Mouse (Mus musculus) liver, adult 2 months (tissue): ENCODE results near the gene Toe1. TPM values are rescaled to one million over a fixed set of nuclear protein-coding genes. Genes with fewer than 3 reads are reported as not detected.

Source experiments
- DNase-seq: peaks from one replicate; pipeline ENCODE4 v3.0.0-alpha.2; 2011; ENCODE audit warnings: low read depth, low spot score; ENCODE audit errors: extremely low read depth
- H3K27ac ChIP-seq: fragments of 200-500 bp; replicated peaks from 2 replicates; pipeline ENCODE4 v1.5.1; 2012; ENCODE audit warnings: low read depth, mild to moderate bottlenecking, control low read depth, inconsistent platforms, low read length; ENCODE audit not compliant: insufficient read depth
- H3K27me3 ChIP-seq: fragments of 200-500 bp; 2 replicates; pipeline ENCODE4 v1.6.1; 2012; ENCODE audit warnings: mild to moderate bottlenecking, moderate library complexity, low read length, inconsistent platforms; ENCODE audit not compliant: control insufficient read depth, insufficient read depth
- H3K36me3 ChIP-seq: fragments of 200-500 bp; 2 replicates; pipeline ENCODE4 v1.6.1; 2012; ENCODE audit warnings: low read length, inconsistent platforms; ENCODE audit not compliant: control insufficient read depth, insufficient read depth
- H3K4me1 ChIP-seq: fragments of 200-500 bp; 2 replicates; pipeline ENCODE4 v1.6.1; 2011; ENCODE audit warnings: low read length; ENCODE audit not compliant: control insufficient read depth, insufficient read depth
- H3K4me3 ChIP-seq: fragments of 200-500 bp; 2 replicates; pipeline ENCODE4 v1.5.1; 2011; ENCODE audit warnings: low read depth, mild to moderate bottlenecking, control low read depth, low read length, moderate library complexity; ENCODE audit not compliant: insufficient read depth
- H3K79me2 ChIP-seq: fragments of 200-500 bp; 2 replicates; pipeline ENCODE4 v1.6.1; 2012; ENCODE audit warnings: inconsistent platforms, mild to moderate bottlenecking, low read length, moderate library complexity; ENCODE audit not compliant: control insufficient read depth, insufficient read depth
- H3K9ac ChIP-seq: fragments of 200-500 bp; 2 replicates; pipeline ENCODE4 v1.6.1; 2012; ENCODE audit warnings: low read depth, mild to moderate bottlenecking, control low read depth, inconsistent platforms, low read length
- CTCF ChIP-seq: fragments of 200-500 bp; IDR thresholded peaks from 2 replicates; pipeline ENCODE4 v1.5.1; 2011; ENCODE audit warnings: low read depth, low read length, control low read depth
- POLR2A ChIP-seq: fragments of 200-500 bp; IDR thresholded peaks from 2 replicates; pipeline ENCODE4 v1.6.1; 2011; ENCODE audit warnings: low read length, control low read depth; ENCODE audit not compliant: insufficient read depth; ENCODE audit errors: extremely low read depth
- WGBS: fragments of 180-500 bp; shearing (Covaris S2); methylation state at CpG from one replicate; pipeline ENCODE4 v1.1.7; 2018; 5-methylcytosine and 5-hydroxymethylcytosine counted together
- polyA plus RNA-seq: library from polyadenylated mRNA; depleted of rRNA; stranded (reverse); fragments of >200 nt; gene quantifications from 2 replicates; pipeline ENCODE4 v1.2.3, GENCODE M21; 2012
- total RNA-seq: library from RNA; depleted of rRNA; stranded (reverse); fragments of >200 nt; gene quantifications from 2 replicates; pipeline ENCODE4 v1.2.3, GENCODE M21; 2014

Gene Toe1
- total and polyA plus RNA-seq, 2 experiments, result 10.9 to 11.7 TPM

DNA sequence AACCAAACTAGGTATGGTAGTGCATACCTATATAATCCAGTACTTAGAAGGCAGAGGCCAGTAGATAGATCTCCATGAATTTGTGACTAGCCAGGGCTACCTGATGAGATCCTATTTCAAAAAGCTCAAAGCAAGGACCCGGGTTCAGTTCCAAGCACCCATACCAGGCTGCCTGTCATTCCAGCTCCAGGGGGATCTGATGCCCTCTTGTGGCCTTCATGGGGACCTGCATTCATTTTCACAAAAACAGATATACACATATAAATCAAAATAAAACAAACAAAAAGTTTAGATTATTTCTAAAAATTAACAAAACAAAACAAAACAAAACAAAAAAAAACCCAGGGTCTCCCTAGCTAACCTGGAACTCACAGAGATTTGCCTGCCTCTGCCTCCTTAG, 20.9 kb downstream of the Toe1 start:
- H3K79me2 ChIP-seq, result no peaks in the 10 kb centered on the region; the same call in 1 of the 2 replicates
- no peaks in the 10 kb centered on the region for H3K36me3 ChIP-seq
- H3K4me3 ChIP-seq, result no peak overlapping the region
- H3K27me3 ChIP-seq, result no peaks in the 10 kb centered on the region
- H3K4me1 ChIP-seq, result no peaks in the 10 kb centered on the region; the same call in 1 of the 2 replicates
- no peak overlapping the region for H3K27ac ChIP-seq
- H3K9ac ChIP-seq, result no peak overlapping the region
- WGBS, result 97% methylated on average over 1 of the region's 1 CpGs
- TF ChIP-seq POLR2A, result no peak
- peak; percentile 40 for TF ChIP-seq CTCF
- DNase-seq, result no peak

DNA sequence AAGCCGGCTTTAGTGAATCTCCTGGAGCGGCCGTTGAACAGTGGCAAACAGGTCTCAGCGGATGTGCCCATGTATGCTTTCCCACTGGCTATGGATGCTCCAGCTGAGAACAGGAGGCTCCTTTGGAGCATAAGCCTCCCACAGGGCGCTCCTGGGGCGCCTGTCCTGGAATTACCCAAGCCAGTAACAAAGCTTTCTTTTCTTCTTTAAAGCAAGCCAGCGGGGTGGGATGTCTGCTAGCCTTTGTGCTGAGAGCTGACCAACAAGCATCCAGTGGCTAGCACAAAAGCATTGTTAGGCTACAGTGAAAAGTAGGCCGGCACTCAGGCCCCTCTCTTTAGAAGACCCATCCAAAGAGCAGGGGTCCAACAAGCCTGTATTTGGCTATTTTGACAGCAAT, 25.3 kb downstream of the Toe1 start:
- Histone ChIP-seq H3K27me3 (no peaks in the 10 kb centered on the region), H3K9ac (no peak overlapping the region), H3K79me2 (peaks cover 4% of the 10 kb centered on the region; the same call in 1 of the 2 replicates), H3K36me3 (no peaks in the 10 kb centered on the region), H3K4me1 (no peaks in the 10 kb centered on the region), H3K27ac (no peak overlapping the region), H3K4me3 (no peak overlapping the region)
- no peak for DNase-seq
- TF ChIP-seq POLR2A (no peak), CTCF (no peak)
- 75% methylated on average over 8 of the region's 8 CpGs for WGBS

DNA sequence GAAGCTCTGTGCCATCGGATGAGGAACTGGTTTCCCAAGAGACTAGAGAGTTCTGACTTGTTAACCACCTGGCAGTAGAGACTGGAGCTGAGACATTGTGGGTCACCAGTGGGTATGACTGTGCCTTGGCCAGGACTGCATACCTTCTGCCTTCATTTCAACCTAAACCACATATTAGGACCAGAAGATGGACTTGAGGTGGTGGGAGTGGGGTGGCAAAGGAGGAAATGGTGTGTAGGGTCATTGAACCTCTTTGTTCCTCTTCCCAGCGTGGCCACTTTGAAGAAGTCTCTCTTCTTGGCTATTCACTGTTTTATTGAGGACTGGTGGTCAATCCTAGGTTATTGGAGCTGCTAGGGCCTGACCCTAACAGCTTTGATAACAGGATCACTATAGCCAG, 26.1 kb downstream of the Toe1 start:
- TF ChIP-seq CTCF (no peak), POLR2A (no peak)
- WGBS, result 71% methylated on average over 2 of the region's 2 CpGs
- no peaks in the 10 kb centered on the region for H3K4me1 ChIP-seq
- no peak overlapping the region for H3K27ac ChIP-seq
- no peaks in the 10 kb centered on the region for H3K27me3 ChIP-seq
- H3K9ac ChIP-seq, result no peak overlapping the region
- H3K36me3 ChIP-seq, result no peaks in the 10 kb centered on the region
- no peak overlapping the region for H3K4me3 ChIP-seq
- H3K79me2 ChIP-seq, result peaks cover 4% of the 10 kb centered on the region; the same call in 1 of the 2 replicates
- no peak for DNase-seq

DNA sequence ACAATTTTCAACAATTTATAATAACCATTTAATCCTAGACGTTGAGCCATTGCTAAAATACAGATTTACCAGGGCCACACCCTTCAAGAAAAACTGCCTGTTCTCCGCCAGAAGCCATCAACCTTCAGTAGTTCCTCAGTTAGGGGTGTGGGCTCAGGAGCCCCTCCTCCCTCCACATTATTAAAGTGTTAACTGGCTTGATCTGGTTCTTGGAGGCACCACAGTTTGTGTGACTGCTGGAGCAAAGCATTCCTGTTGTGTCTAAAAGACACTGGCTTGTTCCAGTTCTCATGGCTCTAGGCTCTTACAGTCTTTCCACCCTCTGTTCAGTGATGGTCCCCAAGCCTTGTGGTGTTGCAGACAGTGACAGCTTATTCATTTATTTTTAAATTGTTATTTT, 26.9 kb downstream of the Toe1 start:
- no peaks in the 10 kb centered on the region; the same call in 1 of the 2 replicates for H3K36me3 ChIP-seq
- no peak overlapping the region for H3K4me3 ChIP-seq
- TF ChIP-seq POLR2A (no peak), CTCF (no peak)
- no peak overlapping the region for H3K27ac ChIP-seq
- WGBS, result 85% methylated on average over 2 of the region's 2 CpGs
- H3K9ac ChIP-seq, result no peak overlapping the region
- peaks cover 4% of the 10 kb centered on the region; the same call in 1 of the 2 replicates for H3K79me2 ChIP-seq
- no peaks in the 10 kb centered on the region for H3K4me1 ChIP-seq
- no peak for DNase-seq
- H3K27me3 ChIP-seq, result no peaks in the 10 kb centered on the region

DNA sequence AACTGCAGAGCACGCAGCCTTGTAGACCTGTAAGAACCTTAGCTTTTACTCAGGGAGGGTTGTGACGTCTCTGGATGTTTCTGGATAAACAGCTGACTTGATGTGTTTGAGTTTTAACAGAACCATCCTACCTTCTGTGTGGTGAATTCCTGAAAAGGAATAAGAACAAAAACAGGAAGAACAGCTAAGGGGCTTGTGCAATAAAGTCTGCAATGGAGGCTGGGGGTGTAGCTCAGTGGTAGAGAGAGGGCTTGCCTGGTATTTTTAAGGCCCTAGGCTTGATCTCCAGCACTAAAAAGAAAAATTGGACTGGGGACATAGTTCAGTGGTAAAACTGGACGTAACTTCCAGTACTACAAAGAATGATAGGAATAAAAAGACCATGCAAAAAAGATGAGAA, 30.4 kb downstream of the Toe1 start:
- 89% methylated on average over 3 of the region's 3 CpGs for WGBS
- Histone ChIP-seq H3K27me3 (no peaks in the 10 kb centered on the region), H3K27ac (no peak overlapping the region), H3K36me3 (peaks cover 3% of the 10 kb centered on the region; the same call in 1 of the 2 replicates), H3K4me1 (no peaks in the 10 kb centered on the region), H3K79me2 (0 out of 2 replicates have a peak, but pooled peaks cover 4% of the 10 kb centered on the region), H3K9ac (no peak overlapping the region), H3K4me3 (no peak overlapping the region)
- no peak for DNase-seq
- TF ChIP-seq CTCF (no peak), POLR2A (no peak)

DNA sequence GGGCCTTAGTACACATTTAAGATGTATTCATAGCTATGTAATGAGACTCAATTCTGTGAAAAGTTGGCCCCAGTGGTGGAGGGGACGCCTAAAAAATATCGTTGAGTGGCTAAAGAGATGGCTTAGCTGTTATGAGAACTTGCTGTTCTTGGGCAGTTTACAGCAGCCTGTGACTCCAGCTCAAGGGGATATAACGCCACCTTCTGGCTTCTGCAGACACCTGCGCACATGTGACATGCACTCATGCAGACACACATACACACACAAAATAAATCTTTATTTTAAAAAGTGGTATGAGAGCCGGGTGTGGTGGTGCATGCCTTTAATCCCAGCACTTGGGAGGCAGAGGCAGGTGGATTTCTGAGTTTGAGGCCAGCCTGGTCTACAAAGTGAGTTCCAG, 31.0 kb downstream of the Toe1 start:
- TF ChIP-seq CTCF (0 out of 2 replicates have a peak, but pooled peaks have one; percentile 17), POLR2A (no peak)
- H3K4me3 ChIP-seq, result no peak overlapping the region
- H3K27me3 ChIP-seq, result no peaks in the 10 kb centered on the region
- H3K36me3 ChIP-seq, result peaks cover 8% of the 10 kb centered on the region; the same call in 1 of the 2 replicates
- no peak for DNase-seq
- no peak overlapping the region for H3K9ac ChIP-seq
- H3K4me1 ChIP-seq, result no peaks in the 10 kb centered on the region
- H3K27ac ChIP-seq, result no peak overlapping the region
- 98% methylated on average over 5 of the region's 5 CpGs for WGBS
- H3K79me2 ChIP-seq, result 0 out of 2 replicates have a peak, but pooled peaks cover 4% of the 10 kb centered on the region
